Mouse (Mus musculus) brown adipose tissue, adult 24 weeks (tissue): Measurements from ENCODE around the gene Nol6. TPM values are rescaled to one million over a fixed set of nuclear protein-coding genes. Genes with fewer than 3 reads are reported as not detected.

Experiments used
- H3K27ac ChIP-seq: fragments of 200-500 bp; replicated peaks from 2 replicates; pipeline ENCODE4 v1.5.1; 2012; ENCODE audit warnings: low read depth, mild to moderate bottlenecking, low read length
- H3K4me1 ChIP-seq: fragments of 200-500 bp; 2 replicates; pipeline ENCODE4 v1.6.1; 2012; ENCODE audit warnings: low read length, mixed read lengths; ENCODE audit not compliant: control insufficient read depth, insufficient read depth, insufficient read length
- H3K4me3 ChIP-seq: fragments of 200-500 bp; 2 replicates; pipeline ENCODE4 v1.5.1; 2012; ENCODE audit warnings: low read depth, mild to moderate bottlenecking, low read length, moderate library complexity; ENCODE audit not compliant: insufficient read depth
- polyA plus RNA-seq: library from polyadenylated mRNA; stranded (reverse); fragments of >200 nt; gene quantifications from 2 replicates; pipeline ENCODE4 v1.2.4, GENCODE M21; 2012; ENCODE audit not compliant: missing spikeins, insufficient read depth, insufficient read length

Gene Nol6
- polyA plus RNA-seq, 1 experiment, result 15.3 TPM

DNA sequence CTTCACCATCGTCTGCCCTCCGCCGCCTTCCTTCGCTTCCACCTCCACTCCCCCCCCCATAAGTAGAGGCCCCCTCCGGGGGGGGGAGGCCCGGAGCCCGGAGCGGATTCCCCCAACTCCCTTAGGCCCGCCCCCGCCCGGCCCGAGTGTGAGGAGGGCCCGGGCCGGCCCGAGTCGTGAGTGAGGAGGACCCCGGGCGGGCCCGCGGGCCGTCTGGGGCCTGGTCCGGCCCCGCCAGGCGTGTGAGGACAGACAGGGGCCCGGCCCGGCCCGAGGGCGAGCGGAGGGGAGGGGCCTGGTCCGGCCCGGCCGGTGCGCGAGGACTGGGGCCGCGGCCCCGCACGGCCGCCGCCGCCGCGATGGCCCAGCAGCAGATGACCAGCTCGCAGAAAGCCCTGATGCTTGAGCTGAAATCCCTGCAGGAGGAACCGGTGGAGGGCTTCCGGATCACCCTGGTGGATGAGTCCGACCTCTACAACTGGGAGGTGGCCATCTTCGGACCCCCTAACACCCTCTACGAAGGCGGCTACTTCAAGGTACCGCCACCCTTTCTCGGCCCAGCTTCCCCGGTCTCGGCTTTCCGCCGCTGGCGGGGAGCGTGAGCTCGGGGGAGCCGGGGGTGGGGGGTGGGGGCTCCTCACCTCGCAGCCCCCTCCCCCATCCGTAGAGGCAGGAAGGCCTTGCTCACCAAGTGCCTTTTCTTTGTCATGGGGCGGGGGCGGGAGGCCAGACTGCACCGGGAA lies 11.6 kb upstream of the Nol6 start, which contains the start of gene Ube2r2:
Gene Ube2r2, plus strand, starts transcription at position 33 of the 743 bp plus-strand sequence.
- Histone ChIP-seq H3K4me3 (peak within 1 kb of the TSS; percentile 73), H3K27ac (peak within 1 kb of the TSS; percentile 89), H3K4me1 (peaks cover 10% of the 10 kb centered on the region; the same call in 1 of the 2 replicates)

DNA sequence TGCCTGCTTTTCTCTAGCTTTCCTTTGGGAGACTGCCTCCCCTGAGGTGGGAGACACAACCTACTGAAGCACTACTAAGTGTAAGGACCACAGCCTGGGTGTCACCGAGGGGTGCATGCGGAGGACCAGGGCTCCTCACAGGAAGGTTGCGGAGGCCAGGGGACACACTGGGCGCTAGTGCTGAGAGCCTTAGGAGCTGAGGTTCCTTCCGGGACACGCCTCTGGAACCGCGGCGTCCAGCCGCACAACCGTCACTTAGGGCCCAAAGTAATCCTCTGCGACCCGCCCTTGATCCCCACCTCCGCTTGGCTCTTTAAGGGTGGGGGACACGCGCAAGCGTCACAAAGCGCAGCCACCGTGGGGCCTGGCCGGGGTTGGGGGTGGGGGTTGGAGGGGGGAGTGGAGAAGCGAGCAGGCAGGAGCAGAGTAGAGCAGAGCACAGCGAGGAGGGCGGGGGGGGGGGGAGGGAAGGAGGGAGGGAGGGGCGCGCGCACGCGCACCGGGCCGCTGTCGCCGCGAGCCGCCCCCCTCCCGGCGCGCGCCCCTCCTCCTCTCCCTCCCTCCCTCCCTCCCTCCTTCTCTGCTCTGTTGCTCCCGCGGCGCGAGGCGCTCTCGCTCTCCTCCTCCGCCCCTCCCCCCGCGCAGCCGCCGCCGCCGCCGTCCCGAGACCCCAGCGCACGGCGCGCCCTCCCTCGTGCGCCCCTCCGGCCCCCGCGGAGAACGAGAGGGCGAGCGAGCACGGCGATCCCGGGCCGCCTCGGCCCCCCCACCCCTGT lies 10.9 kb upstream of the Nol6 start:
- peaks cover 5% of the 10 kb centered on the region; the same call in 1 of the 2 replicates for H3K4me1 ChIP-seq
- peak overlapping the region; percentile 73 for H3K4me3 ChIP-seq
- peak overlapping the region; percentile 89 for H3K27ac ChIP-seq

DNA sequence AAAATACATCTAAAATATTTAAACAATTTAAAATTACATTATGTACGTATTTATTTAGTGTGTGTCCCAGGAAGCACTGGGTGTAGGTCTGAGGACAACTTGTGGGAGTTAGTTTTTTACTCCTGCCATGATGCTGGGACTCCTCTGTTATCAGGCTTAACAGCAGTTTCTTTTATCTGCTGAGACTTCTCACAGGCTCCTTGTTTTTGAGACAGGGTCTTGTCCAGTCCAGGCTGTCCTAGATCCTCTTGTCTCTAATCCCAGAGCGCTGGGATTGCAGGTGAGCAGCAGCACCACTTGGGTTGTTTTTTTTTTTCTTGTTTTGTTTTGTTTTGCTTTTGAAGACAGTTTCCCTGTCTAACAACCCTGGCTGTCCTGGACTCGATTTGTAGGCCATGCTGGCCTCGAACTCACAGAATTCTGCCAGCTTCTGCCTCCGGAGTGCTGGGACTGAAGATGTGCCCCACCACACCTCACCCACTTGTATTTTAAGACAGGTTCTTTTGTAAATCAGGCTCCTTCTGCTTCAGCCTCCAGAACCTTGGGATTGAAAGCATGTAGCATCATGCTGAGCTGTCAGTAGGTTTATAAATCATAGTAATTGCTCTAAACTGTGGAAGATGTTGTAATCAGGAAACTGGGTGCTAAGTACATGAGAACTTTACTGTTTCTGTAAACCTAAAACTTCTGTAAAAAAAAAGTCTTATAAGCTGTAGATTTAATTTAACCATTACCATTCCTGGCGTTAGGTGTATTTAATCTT lies 9.5 kb upstream of the Nol6 start:
- Histone ChIP-seq H3K27ac (no peak overlapping the region), H3K4me3 (no peak overlapping the region), H3K4me1 (no peaks in the 10 kb centered on the region)

DNA sequence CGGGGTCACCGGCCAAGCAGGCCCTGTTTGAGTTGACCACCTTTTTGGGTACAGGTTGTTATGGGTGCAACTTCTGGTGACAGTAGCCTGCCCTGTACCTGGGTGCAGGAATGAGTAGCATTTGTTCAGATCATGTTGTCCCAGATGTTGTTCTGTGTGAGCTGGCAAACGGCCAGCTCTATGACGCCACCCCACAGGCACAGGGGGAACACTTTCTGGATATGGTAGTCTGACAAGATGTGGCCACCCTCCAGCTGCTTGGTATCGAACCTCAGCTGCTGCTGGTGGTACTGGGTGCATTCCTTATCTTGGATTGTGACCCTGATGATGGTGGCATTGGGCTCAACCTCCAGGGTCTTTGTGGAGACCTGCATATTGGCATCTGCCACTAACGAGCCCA lies 8.2 kb upstream of the Nol6 start:
- Histone ChIP-seq H3K27ac (no peak overlapping the region), H3K4me3 (no peak overlapping the region), H3K4me1 (no peaks in the 10 kb centered on the region)

DNA sequence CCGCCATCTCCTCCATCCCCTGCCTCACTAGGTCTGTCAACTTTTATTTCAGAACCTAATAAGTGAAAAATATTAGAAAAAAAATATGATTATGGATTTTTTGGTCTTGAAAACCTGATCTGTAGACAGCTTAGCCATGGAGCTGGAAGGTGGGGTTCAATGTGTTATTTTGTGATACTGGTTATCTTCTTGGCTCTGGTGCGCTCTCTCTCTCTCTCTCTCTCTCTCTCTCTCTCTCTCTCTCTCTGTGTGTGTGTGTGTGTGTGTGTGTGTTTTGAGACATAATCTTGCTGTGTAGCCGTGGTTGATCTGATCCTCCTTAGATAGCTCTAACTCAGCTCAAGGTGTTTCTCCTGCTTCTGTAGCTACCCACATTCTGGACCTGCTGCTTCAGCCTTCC lies 5.6 kb upstream of the Nol6 start:
- Histone ChIP-seq H3K4me3 (no peak overlapping the region), H3K27ac (no peak overlapping the region), H3K4me1 (no peaks in the 10 kb centered on the region)

DNA sequence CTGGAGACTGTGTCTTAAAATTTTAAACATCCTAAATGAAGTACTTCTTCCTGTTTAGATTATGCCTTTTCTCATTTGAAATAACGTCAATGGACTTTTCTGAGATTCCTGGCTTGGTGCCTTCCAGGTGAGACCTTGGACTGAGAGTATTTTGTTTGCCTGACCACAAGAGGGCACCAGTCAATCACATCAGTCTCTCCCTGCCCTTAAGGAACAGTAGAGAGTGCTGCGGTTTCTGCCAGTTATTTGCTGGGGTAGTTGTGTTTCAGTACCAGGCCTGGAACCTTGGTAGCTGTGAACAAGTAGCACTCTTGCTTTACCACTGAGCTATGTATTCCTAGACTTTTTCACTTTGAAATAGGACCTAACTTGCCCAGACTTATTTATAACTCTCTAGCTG lies 5.2 kb upstream of the Nol6 start:
- Histone ChIP-seq H3K4me3 (no peak overlapping the region), H3K27ac (no peak overlapping the region), H3K4me1 (no peaks in the 10 kb centered on the region)

DNA sequence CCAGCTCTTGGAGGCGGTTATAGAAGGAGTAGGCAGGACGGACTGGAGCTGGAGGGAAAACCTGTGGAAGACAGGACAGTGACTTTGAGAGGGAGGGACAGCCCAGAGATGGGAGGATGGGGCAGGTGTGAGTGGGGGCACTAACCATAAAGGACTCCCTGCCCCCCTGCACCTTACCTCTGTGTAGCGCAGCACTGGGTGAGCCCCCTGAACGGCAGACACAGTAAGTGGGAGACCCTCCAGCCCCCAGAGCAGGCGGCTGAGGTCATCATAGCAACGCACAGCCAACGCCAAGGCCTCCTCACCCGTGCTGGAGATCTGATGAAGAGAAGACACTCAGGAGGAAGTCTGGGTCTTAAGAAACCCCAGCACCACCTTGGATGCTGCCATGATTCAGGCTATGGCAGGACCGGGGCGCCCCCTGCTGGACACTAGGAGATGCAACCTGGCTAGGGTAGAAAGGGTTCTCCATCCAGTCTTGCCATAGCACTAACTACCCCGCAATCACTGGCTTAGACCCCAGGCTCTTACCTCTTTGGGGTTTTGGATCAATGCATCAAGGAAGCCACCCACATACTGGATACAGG lies 5.5 kb downstream of the Nol6 start:
- no peak overlapping the region for H3K27ac ChIP-seq
- 0 out of 2 replicates have a peak, but pooled peaks cover 2% of the 10 kb centered on the region for H3K4me1 ChIP-seq
- no peak overlapping the region for H3K4me3 ChIP-seq

DNA sequence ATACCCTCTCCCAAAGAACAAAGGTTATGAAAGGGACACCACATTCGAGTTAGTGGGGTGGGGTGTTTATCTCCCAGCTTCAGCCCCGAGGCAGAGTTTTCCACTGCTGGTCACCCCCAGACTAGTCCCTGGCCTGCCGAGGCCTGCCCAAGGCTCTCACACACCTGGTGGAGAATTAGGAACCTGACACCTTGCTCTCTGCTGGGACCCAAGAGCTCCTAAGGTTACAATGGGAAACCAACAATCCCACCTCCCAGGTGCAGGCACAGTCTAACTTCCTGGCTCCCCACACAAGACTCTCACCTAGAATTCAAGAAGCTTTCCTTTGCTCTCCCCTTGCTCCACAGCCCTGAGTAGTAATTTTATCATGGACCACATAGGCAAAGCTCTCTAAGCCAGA lies 7.4 kb downstream of the Nol6 start:
- Histone ChIP-seq H3K27ac (no peak overlapping the region), H3K4me1 (no peaks in the 10 kb centered on the region), H3K4me3 (no peak overlapping the region)

DNA sequence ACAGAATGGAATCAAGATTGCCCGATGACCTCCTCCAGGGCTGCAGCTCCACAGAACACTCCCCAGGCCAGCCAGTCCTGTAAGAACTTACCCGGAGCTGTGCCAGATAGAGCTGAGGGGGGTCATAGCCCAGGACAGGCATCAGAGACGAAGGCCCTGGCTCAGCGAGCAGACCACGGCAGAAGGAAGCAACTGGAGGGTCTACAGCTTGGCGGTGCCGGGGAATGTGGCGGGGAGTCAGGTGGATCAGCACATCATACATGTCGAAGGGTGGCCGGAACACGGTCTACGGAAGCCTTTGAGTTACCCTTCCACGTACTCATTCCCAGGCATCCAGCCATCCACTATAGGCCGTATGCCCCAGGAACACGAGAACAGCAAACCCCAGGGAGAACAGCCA lies 8.5 kb downstream of the Nol6 start:
- Histone ChIP-seq H3K27ac (no peak overlapping the region), H3K4me3 (no peak overlapping the region), H3K4me1 (no peaks in the 10 kb centered on the region)

DNA sequence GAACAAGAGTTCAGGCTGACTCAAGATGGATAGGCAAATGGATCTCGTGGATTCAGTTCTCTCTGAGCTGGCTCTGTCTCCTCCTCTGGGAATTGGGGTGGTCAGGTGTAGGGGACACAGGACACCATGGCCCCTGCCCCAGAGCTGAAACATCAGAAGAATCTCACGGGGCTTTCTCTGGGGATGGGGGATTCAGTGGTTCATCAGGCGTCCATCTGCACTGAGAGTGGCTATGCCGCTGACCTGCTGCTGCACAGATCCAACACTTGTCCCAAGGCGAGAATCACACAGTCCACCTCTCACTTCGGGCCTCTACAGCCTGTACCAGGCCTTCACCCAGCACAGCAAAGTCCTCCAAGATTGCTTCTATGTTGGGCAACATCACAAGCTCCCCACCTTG lies 9.2 kb downstream of the Nol6 start:
- Histone ChIP-seq H3K27ac (no peak overlapping the region), H3K4me3 (no peak overlapping the region), H3K4me1 (no peaks in the 10 kb centered on the region)

DNA sequence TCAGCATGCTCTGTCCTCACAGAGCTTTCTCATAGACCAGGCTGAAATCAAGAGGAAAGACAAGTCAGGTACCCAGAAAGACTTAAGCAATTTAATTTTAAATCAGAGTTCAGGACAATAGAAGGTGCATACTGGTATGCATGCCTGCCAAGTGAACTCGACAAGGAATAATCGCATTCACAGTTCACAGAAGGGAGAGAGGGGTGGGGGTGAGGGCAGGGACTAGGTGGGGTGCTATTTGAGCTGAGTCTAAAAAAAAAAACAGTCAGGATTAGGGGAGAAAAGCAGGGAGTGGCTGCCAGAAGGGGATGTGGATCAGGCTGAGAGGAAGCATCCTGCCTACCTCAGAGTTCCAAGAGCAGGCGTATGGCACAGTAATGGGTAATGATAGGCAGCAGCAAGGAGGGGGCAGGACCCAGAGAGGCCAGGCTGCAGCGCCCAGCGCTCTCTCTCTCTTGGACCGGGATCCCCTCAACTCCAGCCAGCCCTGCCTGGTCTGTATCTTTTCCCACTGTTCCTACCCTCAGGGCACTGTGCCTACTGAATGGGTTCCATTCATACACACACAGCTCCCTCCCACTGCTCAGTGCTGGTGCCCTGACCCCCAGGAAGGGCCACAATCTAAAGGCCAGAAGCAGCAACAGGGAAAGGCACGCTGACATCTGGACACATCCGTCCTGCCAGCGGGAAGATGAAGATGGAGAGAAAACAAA lies 9.7 kb downstream of the Nol6 start:
- Histone ChIP-seq H3K4me3 (no peak overlapping the region), H3K4me1 (no peaks in the 10 kb centered on the region), H3K27ac (no peak overlapping the region)

DNA sequence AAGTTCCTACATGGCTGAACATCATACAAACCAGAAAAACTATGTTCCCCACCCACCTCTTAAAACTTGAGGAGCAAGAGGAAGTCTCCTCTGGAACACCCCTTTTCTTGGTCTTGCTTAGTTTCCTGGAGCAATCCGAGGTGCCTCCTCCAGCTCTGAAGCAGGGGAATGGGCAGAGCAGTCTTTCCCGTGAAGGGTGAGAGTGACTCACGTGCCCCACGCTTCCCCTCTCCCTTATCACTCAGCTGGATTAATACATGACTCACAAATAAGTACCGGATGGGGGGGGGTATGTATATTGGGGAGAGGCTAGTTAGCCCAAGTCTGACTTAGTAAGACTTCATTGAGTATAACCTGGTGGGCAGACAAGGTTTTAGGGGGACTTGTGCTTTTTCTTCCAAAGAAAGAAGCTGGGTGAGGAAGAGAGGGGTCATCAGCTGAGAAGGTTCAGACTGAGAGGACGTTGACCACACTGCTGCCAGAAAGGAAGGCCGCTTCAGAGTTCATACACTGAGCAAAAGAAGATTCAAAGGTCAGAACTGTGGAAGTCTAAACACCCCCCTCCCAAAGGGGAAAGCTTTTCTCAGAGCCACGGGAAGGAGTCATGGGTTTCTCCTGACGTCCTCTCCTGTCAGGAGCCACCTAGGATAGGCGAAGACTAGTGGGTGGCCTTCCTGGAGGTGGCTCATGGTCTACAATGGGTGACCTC lies 15.4 kb downstream of the Nol6 start:
- Histone ChIP-seq H3K27ac (no peak overlapping the region), H3K4me1 (no peaks in the 10 kb centered on the region), H3K4me3 (no peak overlapping the region)

DNA sequence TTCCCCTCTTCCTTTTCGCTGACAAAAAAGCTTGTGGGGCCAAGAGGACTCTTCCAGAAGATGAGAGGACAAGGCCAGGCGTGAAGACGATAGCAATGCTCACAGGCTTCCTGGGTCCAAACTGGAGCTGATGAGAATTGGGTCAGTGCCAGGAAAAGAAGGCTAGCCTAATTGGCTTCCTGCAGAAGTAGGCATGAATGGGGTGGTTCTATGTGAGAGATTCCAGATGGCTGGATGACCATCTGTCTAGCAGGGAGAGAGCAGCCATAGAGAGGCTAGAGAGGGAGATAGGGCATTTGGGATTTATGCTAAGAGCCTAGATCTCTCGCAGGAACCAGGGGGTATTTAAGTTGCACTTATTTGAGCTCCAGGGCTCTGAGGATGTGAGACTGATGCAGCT lies 16.8 kb downstream of the Nol6 start:
- Histone ChIP-seq H3K4me3 (no peak overlapping the region), H3K4me1 (no peaks in the 10 kb centered on the region), H3K27ac (no peak overlapping the region)

DNA sequence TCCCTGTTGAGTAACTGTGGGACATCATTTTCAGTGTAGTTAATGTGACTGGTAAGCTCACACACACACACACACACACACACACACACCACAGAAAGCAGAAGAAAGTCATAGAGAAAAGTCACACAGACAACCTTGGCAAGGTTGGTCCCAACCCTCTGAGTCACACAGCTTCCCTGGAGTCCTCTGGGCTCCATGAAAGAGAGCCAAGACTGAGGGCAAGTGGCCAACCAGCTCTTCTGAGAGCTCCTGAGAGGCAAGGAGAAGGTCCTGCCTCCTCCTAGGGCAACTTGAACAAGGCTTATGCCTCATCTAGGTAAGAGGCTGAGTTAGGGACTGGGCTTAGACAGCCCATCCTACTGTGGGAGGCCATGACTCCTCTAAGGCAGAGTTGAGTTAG lies 21.4 kb downstream of the Nol6 start:
- no peak overlapping the region for H3K4me3 ChIP-seq
- no peak overlapping the region for H3K27ac ChIP-seq
- H3K4me1 ChIP-seq, result no peaks in the 10 kb centered on the region; the same call in 1 of the 2 replicates
